Mouse (Mus musculus) heart, embryonic 10.5 days (tissue): ENCODE data around the gene Ctnnbl1. TPM values are rescaled to one million over a fixed set of nuclear protein-coding genes. Genes with fewer than 3 reads are reported as not detected.
A peak's percentile ranks its signal among the peaks of the same experiment; 100 is the strongest.

Experiments
- DNase-seq: peaks from one replicate; pipeline ENCODE4 v3.0.0-alpha.2; 2017; ENCODE audit warnings: low spot score
- H3K27ac ChIP-seq: fragments of 300-500 bp; sonication (generic); 2 replicates; pipeline ENCODE4 v1.5.1; 2016; ENCODE audit warnings: mild to moderate bottlenecking
- H3K27me3 ChIP-seq: fragments of 300-500 bp; sonication (generic); 2 replicates; pipeline ENCODE4 v1.6.1; 2016; ENCODE audit warnings: mild to moderate bottlenecking; ENCODE audit not compliant: poor library complexity, insufficient read depth, severe bottlenecking
- H3K36me3 ChIP-seq: fragments of 300-500 bp; sonication (generic); 2 replicates; pipeline ENCODE4 v1.6.1; 2016; ENCODE audit warnings: mild to moderate bottlenecking, moderate library complexity
- H3K4me1 ChIP-seq: fragments of 300-500 bp; sonication (generic); 2 replicates; pipeline ENCODE4 v1.6.1; 2016; ENCODE audit warnings: mild to moderate bottlenecking
- H3K4me3 ChIP-seq: fragments of 300-500 bp; sonication (generic); 2 replicates; pipeline ENCODE4 v1.5.1; 2016; ENCODE audit warnings: mild to moderate bottlenecking, moderate library complexity
- H3K9me3 ChIP-seq: fragments of 300-500 bp; sonication (generic); 2 replicates; pipeline ENCODE4 v1.6.1; 2016; ENCODE audit warnings: mild to moderate bottlenecking, moderate library complexity
- WGBS: fragments of 180-500 bp; shearing (Covaris S2); methylation state at CpG from one replicate; pipeline ENCODE4 v1.1.7; 2016; 5-methylcytosine and 5-hydroxymethylcytosine counted together
- polyA plus RNA-seq: library from polyadenylated mRNA; unstranded; fragments of >200 nt; fragmentation: Nextera tagmentation; extraction: Ambion mirVana; gene quantifications from 2 replicates; pipeline ENCODE4 v1.2.1, GENCODE M21; 2016

The Ctnnbl1 gene
- polyA plus RNA-seq, 1 experiment from 2014 or later: 59.1 TPM

GRCm38 (mm10) chr2:157877394-157877793 lies 140.2 kb downstream of the Ctnnbl1 start:
- peaks cover 50% of the 10 kb centered on the region for H3K27me3 ChIP-seq
- H3K4me1 ChIP-seq: peaks cover 30% of the 10 kb centered on the region
- 89% methylated on average over 3 of the region's 3 CpGs for WGBS
- H3K36me3 ChIP-seq: peaks cover 11% of the 10 kb centered on the region; the same call in 1 of the 2 replicates
- no peak for DNase-seq
- H3K27ac ChIP-seq: no peak overlapping the region
- H3K9me3 ChIP-seq: no peaks in the 10 kb centered on the region
- no peak overlapping the region for H3K4me3 ChIP-seq

DNA sequence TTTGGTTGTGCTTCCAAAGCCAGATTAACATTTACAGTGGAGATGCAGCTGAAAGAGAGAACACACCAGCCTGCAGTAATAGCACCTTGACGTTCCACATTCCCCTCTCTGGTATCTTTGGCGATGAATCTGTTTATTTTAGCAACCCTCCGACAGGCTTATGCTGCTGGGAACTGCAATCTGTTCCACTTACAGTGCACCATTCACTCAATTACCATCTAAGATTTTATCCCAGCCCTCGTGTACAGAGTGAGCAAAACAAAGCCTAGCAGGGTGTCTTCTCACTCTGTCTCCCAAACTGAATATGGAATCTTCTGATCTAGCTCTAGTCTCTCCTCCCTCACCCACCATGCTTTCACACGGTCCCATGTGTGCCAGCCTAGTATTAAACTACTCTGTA lies 140.8 kb downstream of the Ctnnbl1 start:
- H3K36me3 ChIP-seq: peaks cover 6% of the 10 kb centered on the region; the same call in 1 of the 2 replicates
- peaks cover 33% of the 10 kb centered on the region for H3K4me1 ChIP-seq
- H3K9me3 ChIP-seq: no peaks in the 10 kb centered on the region
- no peak overlapping the region for H3K4me3 ChIP-seq
- peaks cover 54% of the 10 kb centered on the region for H3K27me3 ChIP-seq
- H3K27ac ChIP-seq: no peak overlapping the region
- WGBS: 52% methylated on average over 5 of the region's 5 CpGs
- DNase-seq: no peak

- 30% methylated on average over 11 of the region's 11 CpGs for WGBS
- peak; percentile 79 for DNase-seq
Measured at GRCm38 (mm10) chr2:157881939-157882338, 144.7 kb downstream of the Ctnnbl1 start.

GRCm38 (mm10) chr2:157887275-157888025 lies 150.2 kb downstream of the Ctnnbl1 start:
- peaks cover 55% of the 10 kb centered on the region for H3K4me1 ChIP-seq
- DNase-seq: no peak
- H3K9me3 ChIP-seq: no peaks in the 10 kb centered on the region
- WGBS: 52% methylated on average over 10 of the region's 10 CpGs
- H3K36me3 ChIP-seq: peaks cover 28% of the 10 kb centered on the region
- no peak overlapping the region for H3K27ac ChIP-seq
- no peak overlapping the region for H3K4me3 ChIP-seq
- H3K27me3 ChIP-seq: peaks cover 43% of the 10 kb centered on the region

More at GRCm38 (mm10) chr2:157881939-157882338, 144.7 kb downstream of the Ctnnbl1 start:
- H3K4me3 ChIP-seq: peak overlapping the region; percentile 1; the same call in 1 of the 2 replicates
- peaks cover 15% of the 10 kb centered on the region for H3K36me3 ChIP-seq
- H3K27me3 ChIP-seq: peaks cover 67% of the 10 kb centered on the region
- 0 out of 2 replicates have a peak overlapping the region, but pooled peaks have one; percentile 44 for H3K27ac ChIP-seq
- no peaks in the 10 kb centered on the region for H3K9me3 ChIP-seq
- peaks cover 47% of the 10 kb centered on the region for H3K4me1 ChIP-seq

DNA sequence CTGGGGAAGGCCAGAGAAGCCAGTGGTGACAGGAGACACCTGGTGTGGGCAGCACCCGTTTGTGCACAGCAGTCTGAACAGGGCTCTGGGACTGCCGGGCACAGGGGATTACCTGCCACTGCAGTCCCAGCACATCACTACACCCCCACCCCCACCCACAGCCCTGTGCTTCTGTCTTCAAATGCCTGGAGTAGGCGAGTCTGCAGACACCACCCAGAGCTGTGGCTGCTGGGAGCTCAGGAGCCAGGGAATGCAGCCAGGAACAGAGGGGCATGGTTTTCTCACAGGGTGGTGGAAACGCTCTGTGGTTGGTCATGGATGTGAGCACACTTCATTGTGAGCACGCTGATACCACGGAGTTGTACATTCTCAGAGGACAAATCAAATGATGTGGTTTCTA lies 154.0 kb downstream of the Ctnnbl1 start:
- Histone ChIP-seq H3K9me3 (no peaks in the 10 kb centered on the region), H3K36me3 (peaks cover 13% of the 10 kb centered on the region), H3K27ac (no peak overlapping the region), H3K4me3 (no peak overlapping the region), H3K4me1 (peaks cover 49% of the 10 kb centered on the region), H3K27me3 (peaks cover 38% of the 10 kb centered on the region)
- 86% methylated on average over 6 of the region's 6 CpGs for WGBS
- DNase-seq: no peak

DNA sequence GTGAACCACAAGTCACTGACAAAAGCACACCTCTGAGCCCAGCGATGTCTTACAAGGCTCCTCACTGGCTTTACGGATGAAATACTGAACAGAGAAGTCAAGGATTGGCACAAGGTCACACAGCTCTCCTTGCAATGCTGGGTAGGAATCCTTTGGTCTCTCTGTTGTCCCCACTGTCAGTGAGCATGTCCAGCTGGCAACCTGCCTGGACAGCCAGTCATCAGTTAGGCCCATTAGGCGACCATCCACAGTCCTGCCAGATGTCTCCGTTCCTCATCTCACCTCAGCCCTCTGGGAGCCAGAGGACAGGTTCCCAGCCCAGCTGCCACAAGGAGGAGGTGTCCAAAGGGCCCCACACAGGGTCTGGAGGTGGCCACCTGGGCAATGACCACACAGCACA lies 159.9 kb downstream of the Ctnnbl1 start:
- no peak overlapping the region for H3K27ac ChIP-seq
- DNase-seq: no peak
- no peak overlapping the region for H3K4me3 ChIP-seq
- WGBS: 80% methylated on average over 4 of the region's 4 CpGs
- H3K36me3 ChIP-seq: no peaks in the 10 kb centered on the region
- no peaks in the 10 kb centered on the region for H3K9me3 ChIP-seq
- peaks cover 13% of the 10 kb centered on the region for H3K4me1 ChIP-seq
- H3K27me3 ChIP-seq: peaks cover 69% of the 10 kb centered on the region

DNA sequence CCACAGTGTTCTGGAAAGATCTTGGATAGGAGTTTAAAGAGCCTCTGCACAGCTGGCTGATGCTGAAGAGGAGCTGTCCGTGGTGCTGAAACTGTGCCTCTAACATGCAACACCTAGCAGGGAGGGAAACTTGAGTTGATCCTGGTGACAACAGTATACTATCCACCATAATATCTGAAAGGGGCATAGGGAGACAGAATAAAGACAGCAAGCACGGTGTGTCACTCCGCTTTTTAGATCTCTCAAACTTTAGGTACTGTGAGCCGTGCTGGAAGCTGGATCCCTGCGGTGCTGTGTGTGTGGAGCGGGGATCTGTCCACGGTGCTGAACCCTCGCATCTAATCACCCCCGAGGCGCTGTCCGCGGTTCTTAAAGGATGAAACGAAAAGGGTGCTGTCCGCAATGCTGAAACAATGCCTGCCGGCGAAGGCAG lies 176.0 kb downstream of the Ctnnbl1 start:
- WGBS: under 1% methylated on average over 16 of the region's 16 CpGs
- DNase-seq: peak; percentile 92
- no peak overlapping the region for H3K4me3 ChIP-seq
- H3K9me3 ChIP-seq: no peaks in the 10 kb centered on the region
- H3K36me3 ChIP-seq: no peaks in the 10 kb centered on the region
- H3K4me1 ChIP-seq: peaks cover 7% of the 10 kb centered on the region
- peaks cover 71% of the 10 kb centered on the region for H3K27me3 ChIP-seq
- no peak overlapping the region for H3K27ac ChIP-seq

GRCm38 (mm10) chr2:157913705-157914104 lies 176.5 kb downstream of the Ctnnbl1 start:
- H3K4me3 ChIP-seq: no peak overlapping the region

GRCm38 (mm10) chr2:157914105-157914764 lies 177.0 kb downstream of the Ctnnbl1 start, which contains the start of gene Vstm2l:
Vstm2l (plus strand) TSS chr2:157914653.
- Histone ChIP-seq H3K4me3 (peak within 1 kb of the TSS; percentile 54), H3K27me3 (peaks cover 74% of the 10 kb centered on the region), H3K4me1 (peaks cover 7% of the 10 kb centered on the region), H3K27ac (no peak within 1 kb of the TSS), H3K9me3 (no peaks in the 10 kb centered on the region), H3K36me3 (no peaks in the 10 kb centered on the region)
- DNase-seq: no peak
- 5% methylated on average over 62 of the region's 62 CpGs for WGBS

More at GRCm38 (mm10) chr2:157913705-157914104, 176.5 kb downstream of the Ctnnbl1 start:
- no peaks in the 10 kb centered on the region for H3K9me3 ChIP-seq
- peaks cover 7% of the 10 kb centered on the region for H3K4me1 ChIP-seq
- 2% methylated on average over 4 of the region's 4 CpGs for WGBS
- no peaks in the 10 kb centered on the region for H3K36me3 ChIP-seq
- peaks cover 71% of the 10 kb centered on the region for H3K27me3 ChIP-seq
- DNase-seq: no peak
- H3K27ac ChIP-seq: no peak overlapping the region

DNA sequence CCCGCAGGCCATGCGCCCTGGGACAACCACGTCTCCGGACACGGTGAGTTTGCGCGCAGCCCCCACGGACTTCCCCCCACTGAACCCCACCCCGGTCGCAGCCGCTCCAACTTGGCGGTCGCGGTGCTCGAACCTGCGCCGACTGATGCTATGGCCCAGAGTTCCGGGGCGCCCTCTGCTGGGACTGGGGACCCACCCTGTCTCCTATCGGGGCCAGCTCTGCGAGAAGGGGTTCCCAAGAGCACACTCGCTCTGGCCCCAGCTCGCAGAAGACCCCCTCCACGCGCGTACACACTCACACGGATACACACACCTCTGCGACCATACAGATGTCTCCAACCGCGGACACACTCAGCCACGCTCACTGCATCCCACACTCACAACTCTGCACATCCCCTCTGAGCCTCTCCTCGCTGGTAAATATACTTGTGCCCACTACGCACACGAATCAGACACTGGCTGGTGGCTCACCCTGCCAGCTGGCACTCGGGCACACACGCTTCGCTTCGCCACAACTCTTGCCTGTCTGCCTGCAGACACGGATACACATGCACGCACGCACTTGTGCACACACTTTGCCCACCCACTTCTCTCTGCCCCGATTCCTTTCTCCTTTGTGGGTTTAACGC lies 177.8 kb downstream of the Ctnnbl1 start:
- no peaks in the 10 kb centered on the region for H3K9me3 ChIP-seq
- no peak for DNase-seq
- no peaks in the 10 kb centered on the region for H3K36me3 ChIP-seq
- peaks cover 7% of the 10 kb centered on the region for H3K4me1 ChIP-seq
- peaks cover 78% of the 10 kb centered on the region for H3K27me3 ChIP-seq
- peak overlapping the region; percentile 54 for H3K4me3 ChIP-seq
- 38% methylated on average over 43 of the region's 43 CpGs for WGBS
- no peak overlapping the region for H3K27ac ChIP-seq

GRCm38 (mm10) chr2:157918529-157918928 lies 181.3 kb downstream of the Ctnnbl1 start:
- Histone ChIP-seq H3K4me1 (peaks cover 21% of the 10 kb centered on the region), H3K4me3 (no peak overlapping the region), H3K27me3 (peaks cover 97% of the 10 kb centered on the region), H3K36me3 (no peaks in the 10 kb centered on the region), H3K9me3 (no peaks in the 10 kb centered on the region), H3K27ac (no peak overlapping the region)
- 8% methylated on average over 10 of the region's 10 CpGs for WGBS
- no peak for DNase-seq

DNA sequence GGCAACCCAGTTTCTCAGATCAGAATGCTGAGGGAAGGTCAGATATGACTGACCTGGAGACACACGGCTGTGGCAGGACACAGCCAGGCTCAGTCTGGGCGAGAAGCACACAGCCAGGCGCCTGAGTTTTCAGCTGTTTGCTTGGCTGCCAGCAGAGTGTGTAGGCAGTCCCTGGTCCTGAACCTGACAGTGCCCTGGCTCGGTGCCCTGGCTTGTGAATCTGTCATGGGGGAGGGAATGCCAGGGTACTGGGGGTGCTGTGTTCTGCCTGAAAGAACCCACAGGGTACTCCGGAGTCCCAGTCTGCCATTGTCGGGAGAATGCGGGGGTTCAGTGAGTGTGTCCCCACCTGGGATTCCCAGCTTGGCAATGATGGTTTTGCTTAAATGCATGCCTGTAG lies 184.3 kb downstream of the Ctnnbl1 start:
- H3K9me3 ChIP-seq: no peaks in the 10 kb centered on the region
- H3K4me1 ChIP-seq: peaks cover 15% of the 10 kb centered on the region; the same call in 1 of the 2 replicates
- H3K27ac ChIP-seq: no peak overlapping the region
- H3K4me3 ChIP-seq: no peak overlapping the region
- 61% methylated on average over 7 of the region's 7 CpGs for WGBS
- H3K36me3 ChIP-seq: no peaks in the 10 kb centered on the region
- DNase-seq: no peak
- peaks cover 96% of the 10 kb centered on the region for H3K27me3 ChIP-seq

- Histone ChIP-seq H3K4me1 (peaks cover 22% of the 10 kb centered on the region), H3K27me3 (peaks cover 96% of the 10 kb centered on the region), H3K4me3 (no peak overlapping the region), H3K9me3 (no peaks in the 10 kb centered on the region), H3K36me3 (no peaks in the 10 kb centered on the region), H3K27ac (no peak overlapping the region)
- no peak for DNase-seq
- 12% methylated on average over 7 of the region's 7 CpGs for WGBS
Measured at GRCm38 (mm10) chr2:157923406-157923805, 186.2 kb downstream of the Ctnnbl1 start.
